19 mouse cellular contexts compared by ENCODE assay signal in genomic region chr17:30825731-30826304, GRCm38 (mm10).
DNase-seq lines count a peak whose midpoint lies in the region; ATAC-seq and TF ChIP-seq lines count a peak whose summit lies in the region.
"Had no signal": no experiment of that assay in that cellular context is flagged by ENCODE, and none has a peak within 500 bp of the region (broad histone marks: within the 10 kb centered on the region; RNA-seq: fewer than 3 reads in every experiment).

No protein-coding gene starts in this region.

- ATAC-seq in forebrain, postnatal 0 days = no peak
- no peak for ATAC-seq in forebrain, embryonic 16.5 days
- no peak for ATAC-seq in hindbrain, embryonic 13.5 days (ENCODE audit: low FRiP score)
- no peak for ATAC-seq in midbrain, embryonic 14.5 days (ENCODE audit: low FRiP score, low TSS enrichment)
- ATAC-seq in intestine, embryonic 15.5 days = no peak

- H3K27me3 ChIP-seq in forebrain, postnatal 0 days (ENCODE audit: insufficient read depth, low read length) = no peaks in the 10 kb centered on the region
- no peaks in the 10 kb centered on the region for H3K27me3 ChIP-seq in forebrain, embryonic 16.5 days (replicated peaks; ENCODE audit: control insufficient read depth, insufficient read depth, low read length)
- H3K27me3 ChIP-seq in hindbrain, embryonic 13.5 days = no peaks in the 10 kb centered on the region
- H3K27me3 ChIP-seq in midbrain, embryonic 14.5 days (ENCODE audit: control insufficient read depth, insufficient read depth, low read length) = no peaks in the 10 kb centered on the region
- H3K27me3 ChIP-seq in intestine, embryonic 15.5 days (replicated peaks) = no peaks in the 10 kb centered on the region
- H3K27me3 ChIP-seq: heart, embryonic 12.5 days; liver, embryonic 13.5 days had no signal

- H3K4me3 ChIP-seq in forebrain, postnatal 0 days (ENCODE audit: low read depth, low read length) = no peak overlapping the region
- no peak overlapping the region for H3K4me3 ChIP-seq in forebrain, embryonic 16.5 days (replicated peaks; ENCODE audit: low read length)
- no peak overlapping the region for H3K4me3 ChIP-seq in hindbrain, embryonic 13.5 days
- H3K4me3 ChIP-seq in midbrain, embryonic 14.5 days (replicated peaks; ENCODE audit: low read depth, low read length) = no peak overlapping the region
- no peak overlapping the region for H3K4me3 ChIP-seq in intestine, embryonic 15.5 days (replicated peaks)
- H3K4me3 ChIP-seq: heart, embryonic 12.5 days; limb, embryonic 10.5 days; liver, embryonic 13.5 days had no signal

- H3K4me1 ChIP-seq in forebrain, postnatal 0 days (ENCODE audit: insufficient read depth) = no peaks in the 10 kb centered on the region
- H3K4me1 ChIP-seq in forebrain, embryonic 16.5 days (replicated peaks; ENCODE audit: control insufficient read depth, insufficient read depth, low read length) = no peaks in the 10 kb centered on the region
- H3K4me1 ChIP-seq in hindbrain, embryonic 13.5 days (replicated peaks) = peaks cover 7% of the 10 kb centered on the region; the same call in 1 of the 2 replicates
- no peaks in the 10 kb centered on the region; the same call in 1 of the 2 replicates for H3K4me1 ChIP-seq in midbrain, embryonic 14.5 days (ENCODE audit: control insufficient read depth, insufficient read depth, low read length)
- no peaks in the 10 kb centered on the region for H3K4me1 ChIP-seq in intestine, embryonic 15.5 days (replicated peaks)

- DNase-seq in forebrain, postnatal 0 days = peak; percentile 35
- DNase-seq in R1 (ENCODE audit: low read depth, low spot score) = peak; percentile 87
- DNase-seq in midbrain, embryonic 14.5 days = peak; percentile 58
- no peak for DNase-seq in spleen, postnatal 4 days (ENCODE audit: low spot score in 2 of 2)
- DNase-seq in layer of hippocampus, adult 18-20 months (ENCODE audit: low spot score in 2 of 2) = no peak
- DNase-seq: adrenal gland, adult 2 months; cerebellum, adult 2 months; heart, postnatal 36 days; kidney, adult 18-20 months; kidney, postnatal 14 days; layer of hippocampus, postnatal 36 days; liver, embryonic 13.5 days; lung, postnatal 10 days; thymus, postnatal 14 days had no signal

- H3K4me2 ChIP-seq in forebrain, postnatal 0 days (ENCODE audit: low read depth) = no peak overlapping the region
- H3K4me2 ChIP-seq in forebrain, embryonic 16.5 days (ENCODE audit: low read length) = no peak overlapping the region
- H3K4me2 ChIP-seq in hindbrain, embryonic 13.5 days = peak overlapping the region; percentile 27; the same call in 1 of the 2 replicates
- peak overlapping the region; percentile 22; the same call in 1 of the 2 replicates for H3K4me2 ChIP-seq in midbrain, embryonic 14.5 days (ENCODE audit: low read length)
- no peak overlapping the region for H3K4me2 ChIP-seq in intestine, embryonic 15.5 days (replicated peaks)
- H3K4me2 ChIP-seq: heart, embryonic 12.5 days; liver, embryonic 13.5 days had no signal

- no peaks in the 10 kb centered on the region for H3K9me3 ChIP-seq in forebrain, postnatal 0 days (ENCODE audit: low read length)
- no peaks in the 10 kb centered on the region for H3K9me3 ChIP-seq in forebrain, embryonic 16.5 days (ENCODE audit: control insufficient read depth, low read length)
- H3K9me3 ChIP-seq in hindbrain, embryonic 13.5 days = peaks cover 3% of the 10 kb centered on the region; the same call in 1 of the 2 replicates
- no peaks in the 10 kb centered on the region for H3K9me3 ChIP-seq in midbrain, embryonic 14.5 days (ENCODE audit: control insufficient read depth, low read length)
- no peaks in the 10 kb centered on the region for H3K9me3 ChIP-seq in intestine, embryonic 15.5 days
- H3K9me3 ChIP-seq: limb, embryonic 10.5 days; liver, embryonic 13.5 days had no signal

- WGBS in forebrain, postnatal 0 days = 31% methylated on average over 11 of the region's 11 CpGs
- WGBS in forebrain, embryonic 16.5 days = 35% methylated on average over 11 of the region's 11 CpGs
- WGBS in hindbrain, embryonic 13.5 days = 17% methylated on average over 11 of the region's 11 CpGs
- 6% methylated on average over 11 of the region's 11 CpGs for WGBS in midbrain, embryonic 14.5 days
- WGBS in intestine, embryonic 15.5 days = 67% methylated on average over 11 of the region's 11 CpGs

- no peak for TF ChIP-seq CTCF in forebrain, postnatal 0 days (IDR thresholded peaks at IDR 0.05; ENCODE audit: low read depth)

- H3K27ac ChIP-seq in forebrain, postnatal 0 days (ENCODE audit: low read depth, low read length) = peak overlapping the region; percentile 1; the same call in 1 of the 2 replicates
- no peak overlapping the region for H3K27ac ChIP-seq in forebrain, embryonic 16.5 days (ENCODE audit: low read length)
- H3K27ac ChIP-seq in hindbrain, embryonic 13.5 days = no peak overlapping the region; the same call in 1 of the 2 replicates
- H3K27ac ChIP-seq in midbrain, embryonic 14.5 days (replicated peaks; ENCODE audit: low read depth, low read length) = 0 out of 2 replicates have a peak overlapping the region, but pooled peaks have one; percentile 38
- no peak overlapping the region for H3K27ac ChIP-seq in intestine, embryonic 15.5 days
- H3K27ac ChIP-seq: limb, embryonic 10.5 days; liver, embryonic 13.5 days had no signal

- H3K36me3 ChIP-seq in forebrain, postnatal 0 days (ENCODE audit: insufficient read depth) = no peaks in the 10 kb centered on the region
- H3K36me3 ChIP-seq in forebrain, embryonic 16.5 days (ENCODE audit: control insufficient read depth, insufficient read depth) = no peaks in the 10 kb centered on the region
- H3K36me3 ChIP-seq in hindbrain, embryonic 13.5 days = no peaks in the 10 kb centered on the region
- H3K36me3 ChIP-seq in midbrain, embryonic 14.5 days (ENCODE audit: control insufficient read depth, insufficient read depth, low read length) = no peaks in the 10 kb centered on the region
- H3K36me3 ChIP-seq in intestine, embryonic 15.5 days = no peaks in the 10 kb centered on the region
- H3K36me3 ChIP-seq: heart, embryonic 12.5 days; limb, embryonic 10.5 days; liver, embryonic 13.5 days had no signal

- no peak overlapping the region for H3K9ac ChIP-seq in forebrain, postnatal 0 days
- no peak overlapping the region for H3K9ac ChIP-seq in forebrain, embryonic 16.5 days (replicated peaks; ENCODE audit: low read depth, low read length)
- H3K9ac ChIP-seq in hindbrain, embryonic 13.5 days = no peak overlapping the region
- 0 out of 2 replicates have a peak overlapping the region, but pooled peaks have one; percentile 9 for H3K9ac ChIP-seq in midbrain, embryonic 14.5 days (replicated peaks; ENCODE audit: low read length)
- no peak overlapping the region for H3K9ac ChIP-seq in intestine, embryonic 15.5 days
- H3K9ac ChIP-seq: heart, embryonic 12.5 days; liver, embryonic 13.5 days had no signal

Comparison
In these comparisons a context has a peak if more than half of its experiments do, and no peak if none do; other contexts are left out.
1. H3K27ac ChIP-seq: peak in forebrain, postnatal 0 days (single experiment) and midbrain, embryonic 14.5 days (single experiment); none in forebrain, embryonic 16.5 days (single experiment), hindbrain, embryonic 13.5 days (single experiment) and intestine, embryonic 15.5 days (single experiment).
2. DNase-seq: peak in forebrain, postnatal 0 days (single experiment), R1 (single experiment) and midbrain, embryonic 14.5 days (single experiment); none in spleen, postnatal 4 days (0 of 2) and layer of hippocampus, adult 18-20 months (0 of 2).
3. H3K4me2 ChIP-seq: peak in hindbrain, embryonic 13.5 days (single experiment) and midbrain, embryonic 14.5 days (single experiment); none in forebrain, postnatal 0 days (single experiment), forebrain, embryonic 16.5 days (single experiment) and intestine, embryonic 15.5 days (single experiment).